Mouse (Mus musculus): Measurements from ENCODE around the gene Arhgap10. TPM values are rescaled to one million over a fixed set of nuclear protein-coding genes. Genes with fewer than 3 reads are reported as not detected.

Arhgap10 gene
- polyA plus RNA-seq, 1 experiment from 2014 or later = 30.7 TPM

DNA sequence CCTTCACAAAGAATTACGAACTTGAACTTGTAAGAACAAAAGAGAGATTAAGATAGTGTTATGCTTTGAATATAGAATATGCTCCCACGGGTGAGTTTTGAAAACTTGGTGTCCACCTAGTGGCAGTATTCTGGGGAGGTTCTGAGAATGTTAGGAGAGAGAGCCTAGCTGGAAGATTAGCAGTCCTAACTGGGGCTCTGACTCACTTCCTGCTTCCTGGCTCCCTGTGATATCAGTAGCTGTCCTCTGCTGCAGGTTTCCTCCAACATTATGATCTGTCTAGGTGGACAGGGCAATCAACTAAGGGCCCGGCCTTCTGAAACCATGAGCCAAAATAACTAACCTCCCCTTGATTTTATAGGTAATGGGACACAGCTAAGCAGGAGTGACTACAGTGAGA, 233.3 kb downstream of the Arhgap10 start:
- H3K36me3 ChIP-seq = peaks cover 10% of the 10 kb centered on the region

DNA sequence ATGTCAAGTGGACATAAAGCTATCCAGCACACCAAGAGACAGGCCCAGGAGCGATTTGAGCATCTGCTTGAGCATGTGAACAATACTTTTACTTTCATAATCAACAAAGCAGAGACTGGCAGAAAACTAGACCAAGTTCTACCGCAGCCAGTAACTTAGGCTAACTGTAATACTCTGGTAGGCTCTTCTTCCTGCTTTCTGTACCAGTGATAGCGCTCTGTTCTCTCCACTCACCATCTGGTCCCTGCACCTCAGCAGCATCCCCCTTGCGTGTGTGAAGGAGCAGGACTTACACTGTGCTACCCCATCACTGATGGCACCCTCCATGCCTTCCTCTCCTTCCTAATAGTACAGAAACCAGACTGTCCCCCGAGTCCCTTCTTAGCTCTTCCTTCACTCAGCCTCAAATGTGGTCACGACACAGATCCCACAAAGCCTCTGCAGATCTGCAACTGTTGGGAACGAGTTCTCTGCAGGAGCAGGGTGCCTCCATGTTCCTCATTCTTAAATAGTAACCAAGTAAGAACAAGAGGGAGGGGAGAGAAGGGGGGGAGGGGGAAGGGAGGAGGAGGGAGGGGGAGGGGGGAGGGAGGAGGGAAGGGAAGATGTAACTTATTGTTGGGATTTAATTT, 235.0 kb downstream of the Arhgap10 start:
- 94% methylated on average over 7 of the region's 7 CpGs for WGBS
- Histone ChIP-seq H3K36me3 (peaks cover 7% of the 10 kb centered on the region), H3K9ac (no peak overlapping the region), H3K9me3 (no peaks in the 10 kb centered on the region), H3K4me3 (no peak overlapping the region), H3K4me1 (peaks cover 12% of the 10 kb centered on the region), H3K27me3 (no peaks in the 10 kb centered on the region), H3K27ac (no peak overlapping the region), H3K4me2 (replicated peaks) (no peak overlapping the region)
- ATAC-seq (ENCODE audit: low FRiP score, low read depth) = no peak

More for the DNA sequence above, 233.3 kb downstream of the Arhgap10 start:
- no peak overlapping the region for H3K4me2 ChIP-seq (replicated peaks)
- no peaks in the 10 kb centered on the region for H3K9me3 ChIP-seq
- no peak overlapping the region for H3K4me3 ChIP-seq
- H3K27me3 ChIP-seq = no peaks in the 10 kb centered on the region
- WGBS = 90% methylated on average over 3 of the region's 3 CpGs
- peaks cover 19% of the 10 kb centered on the region for H3K4me1 ChIP-seq
- no peak overlapping the region for H3K27ac ChIP-seq
- no peak overlapping the region for H3K9ac ChIP-seq
- ATAC-seq (ENCODE audit: low FRiP score, low read depth) = no peak

DNA sequence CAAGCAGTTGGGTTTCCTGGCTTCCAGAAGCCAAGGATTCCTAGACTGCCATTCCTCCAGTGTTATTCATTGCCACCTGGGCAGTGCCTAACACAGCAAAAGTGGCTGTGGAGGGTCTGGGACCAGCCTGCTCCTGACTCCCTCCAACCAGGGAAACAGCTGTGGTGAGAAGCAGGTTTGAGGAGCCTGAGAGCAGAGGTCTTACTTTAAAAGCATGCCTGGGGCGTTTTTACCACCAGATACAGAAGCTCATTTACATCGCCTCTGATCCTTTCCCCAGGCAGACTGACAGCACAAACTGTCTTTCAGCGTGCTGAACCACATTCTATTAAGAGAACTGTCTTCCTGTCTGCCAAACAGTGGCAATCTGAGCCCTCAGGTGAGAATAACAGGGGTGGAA, 237.8 kb downstream of the Arhgap10 start:
- no peak for ATAC-seq (ENCODE audit: low FRiP score, low read depth)
- Histone ChIP-seq H3K4me1 (peaks cover 18% of the 10 kb centered on the region), H3K36me3 (peaks cover 14% of the 10 kb centered on the region), H3K4me3 (no peak overlapping the region), H3K27me3 (no peaks in the 10 kb centered on the region), H3K9me3 (no peaks in the 10 kb centered on the region), H3K9ac (no peak overlapping the region), H3K27ac (no peak overlapping the region; the same call in 1 of the 2 replicates), H3K4me2 (replicated peaks) (no peak overlapping the region)
- 36% methylated on average over 3 of the region's 3 CpGs for WGBS

DNA sequence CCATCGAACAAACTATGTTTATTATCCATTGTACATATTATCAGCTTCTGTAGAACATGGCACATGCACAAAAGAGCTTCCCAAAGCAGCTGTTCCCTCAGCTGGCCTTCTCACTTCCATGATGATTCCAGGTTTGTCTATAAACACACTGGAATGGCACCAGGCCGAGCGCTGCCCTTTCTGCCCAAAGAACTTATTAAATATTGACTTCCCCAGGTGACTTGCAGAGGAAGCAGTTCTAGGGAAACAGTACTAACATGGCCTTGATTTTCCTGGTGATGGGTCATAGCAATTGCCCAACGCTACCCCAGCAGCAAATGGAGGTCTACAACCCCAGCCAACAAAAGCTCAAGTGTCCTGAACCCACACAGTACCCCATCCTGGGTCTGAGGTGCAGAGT, 239.5 kb downstream of the Arhgap10 start:
- Histone ChIP-seq H3K4me2 (replicated peaks) (no peak overlapping the region), H3K9ac (no peak overlapping the region), H3K4me1 (peaks cover 18% of the 10 kb centered on the region), H3K36me3 (peaks cover 13% of the 10 kb centered on the region), H3K4me3 (no peak overlapping the region), H3K9me3 (no peaks in the 10 kb centered on the region), H3K27ac (no peak overlapping the region), H3K27me3 (no peaks in the 10 kb centered on the region)
- ATAC-seq (ENCODE audit: low FRiP score, low read depth) = no peak
- WGBS = 91% methylated on average over 4 of the region's 4 CpGs

DNA sequence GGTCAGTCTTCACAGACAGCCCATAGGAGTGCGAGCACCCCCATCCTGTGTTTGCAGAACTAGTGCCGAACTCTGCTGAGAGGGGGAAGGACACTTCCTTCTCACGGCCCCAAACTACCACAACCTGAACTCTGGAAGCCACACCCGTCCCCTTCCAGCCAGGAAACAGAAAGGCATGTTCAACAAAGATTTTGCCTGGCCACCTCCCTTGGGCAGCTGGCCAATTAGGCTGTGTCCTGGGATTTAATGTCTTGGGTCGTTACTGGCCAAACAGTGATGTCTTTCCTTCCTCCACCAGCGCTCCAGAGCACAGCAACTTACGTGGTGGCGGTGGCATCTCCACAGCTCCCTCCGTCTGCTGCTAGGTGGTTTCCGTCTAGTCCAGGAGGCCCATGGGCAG, 240.9 kb downstream of the Arhgap10 start:
- Histone ChIP-seq H3K9ac (no peak overlapping the region), H3K4me2 (replicated peaks) (no peak overlapping the region), H3K9me3 (no peaks in the 10 kb centered on the region), H3K27ac (no peak overlapping the region), H3K4me3 (no peak overlapping the region), H3K4me1 (peaks cover 24% of the 10 kb centered on the region), H3K27me3 (no peaks in the 10 kb centered on the region), H3K36me3 (peaks cover 13% of the 10 kb centered on the region)
- WGBS = 69% methylated on average over 10 of the region's 10 CpGs
- no peak for ATAC-seq (ENCODE audit: low FRiP score, low read depth)

DNA sequence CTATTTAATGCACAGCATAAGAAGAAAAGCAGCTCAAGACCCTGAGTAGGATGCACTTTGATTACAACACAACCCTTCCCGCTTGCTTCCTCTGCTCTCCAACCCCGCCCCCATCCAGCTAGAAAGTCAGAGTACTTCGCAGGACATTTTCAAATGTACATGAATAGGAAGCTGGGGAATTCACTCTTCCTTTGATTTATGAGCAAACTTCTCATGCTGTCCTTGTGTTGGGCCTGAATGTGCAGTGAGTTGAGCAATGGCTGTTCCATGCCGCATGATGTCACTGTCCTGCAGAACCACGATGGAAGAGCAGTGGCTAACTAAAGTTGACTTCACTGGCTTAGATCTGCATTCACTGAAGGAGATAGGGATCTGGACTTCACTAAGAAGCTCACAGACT, 242.2 kb downstream of the Arhgap10 start:
- ATAC-seq (ENCODE audit: low FRiP score, low read depth) = no peak
- Histone ChIP-seq H3K9ac (no peak overlapping the region), H3K27me3 (no peaks in the 10 kb centered on the region), H3K4me1 (peaks cover 23% of the 10 kb centered on the region), H3K4me2 (replicated peaks) (no peak overlapping the region), H3K36me3 (peaks cover 21% of the 10 kb centered on the region), H3K9me3 (no peaks in the 10 kb centered on the region; the same call in 1 of the 2 replicates), H3K4me3 (no peak overlapping the region), H3K27ac (no peak overlapping the region)
- 88% methylated on average over 5 of the region's 5 CpGs for WGBS

DNA sequence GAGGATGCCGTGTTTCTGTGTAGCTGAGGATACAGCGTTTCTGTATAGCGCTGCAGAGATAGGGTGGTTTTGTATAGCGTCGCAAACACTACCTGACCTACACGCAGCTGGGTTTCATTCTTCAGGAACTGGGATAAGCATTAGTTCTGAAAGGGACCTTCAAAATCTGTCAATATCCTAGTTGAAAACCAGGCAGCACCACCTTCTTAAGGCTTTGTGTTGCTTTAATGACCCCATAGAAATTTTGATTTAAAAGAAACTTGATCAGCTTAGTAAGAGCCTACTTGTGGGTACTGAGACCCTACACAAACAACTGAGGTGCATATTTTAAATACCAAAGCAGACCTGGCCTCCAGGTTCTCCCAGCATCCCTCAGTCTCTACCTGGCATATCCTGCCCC, 245.6 kb downstream of the Arhgap10 start:
- peaks cover 27% of the 10 kb centered on the region for H3K36me3 ChIP-seq
- no peak overlapping the region for H3K4me3 ChIP-seq
- no peak for ATAC-seq (ENCODE audit: low FRiP score, low read depth)
- H3K9ac ChIP-seq = no peak overlapping the region
- H3K27ac ChIP-seq = no peak overlapping the region
- peaks cover 7% of the 10 kb centered on the region for H3K9me3 ChIP-seq
- no peaks in the 10 kb centered on the region for H3K27me3 ChIP-seq
- H3K4me2 ChIP-seq (replicated peaks) = no peak overlapping the region
- H3K4me1 ChIP-seq = peaks cover 20% of the 10 kb centered on the region
- 82% methylated on average over 6 of the region's 6 CpGs for WGBS

DNA sequence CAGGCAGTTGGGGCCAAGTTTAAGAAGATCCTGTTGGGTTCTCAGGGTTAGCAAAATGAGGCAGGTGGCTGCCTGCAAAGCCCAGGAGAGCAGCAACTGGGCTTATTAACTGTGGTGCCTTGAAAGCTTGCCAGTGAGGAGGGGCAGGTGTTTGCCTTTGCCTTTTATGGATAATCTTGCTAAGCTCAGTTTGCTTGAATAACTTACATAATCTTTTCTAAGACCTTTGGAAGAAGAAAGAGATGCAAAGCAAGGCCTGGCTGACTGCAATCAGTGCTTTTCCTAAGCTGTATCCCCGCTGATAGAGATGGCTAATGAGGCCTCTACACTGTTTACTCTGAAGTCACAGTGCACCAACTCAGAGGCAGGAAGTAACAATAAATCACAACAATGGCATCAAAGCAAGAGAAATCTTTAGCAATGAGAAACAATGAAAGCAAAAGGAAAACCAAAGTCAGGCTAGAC, 249.8 kb downstream of the Arhgap10 start:
- peaks cover 17% of the 10 kb centered on the region for H3K36me3 ChIP-seq
- WGBS = 30% methylated on average over 1 of the region's 1 CpGs
- no peak overlapping the region for H3K9ac ChIP-seq
- H3K4me3 ChIP-seq = no peak overlapping the region
- H3K9me3 ChIP-seq = peaks cover 7% of the 10 kb centered on the region
- peak; percentile 15; the same call in 1 of the 2 replicates for ATAC-seq (ENCODE audit: low FRiP score, low read depth)
- no peak overlapping the region for H3K27ac ChIP-seq
- H3K4me1 ChIP-seq = peaks cover 20% of the 10 kb centered on the region
- no peak overlapping the region for H3K4me2 ChIP-seq (replicated peaks)
- H3K27me3 ChIP-seq = no peaks in the 10 kb centered on the region

DNA sequence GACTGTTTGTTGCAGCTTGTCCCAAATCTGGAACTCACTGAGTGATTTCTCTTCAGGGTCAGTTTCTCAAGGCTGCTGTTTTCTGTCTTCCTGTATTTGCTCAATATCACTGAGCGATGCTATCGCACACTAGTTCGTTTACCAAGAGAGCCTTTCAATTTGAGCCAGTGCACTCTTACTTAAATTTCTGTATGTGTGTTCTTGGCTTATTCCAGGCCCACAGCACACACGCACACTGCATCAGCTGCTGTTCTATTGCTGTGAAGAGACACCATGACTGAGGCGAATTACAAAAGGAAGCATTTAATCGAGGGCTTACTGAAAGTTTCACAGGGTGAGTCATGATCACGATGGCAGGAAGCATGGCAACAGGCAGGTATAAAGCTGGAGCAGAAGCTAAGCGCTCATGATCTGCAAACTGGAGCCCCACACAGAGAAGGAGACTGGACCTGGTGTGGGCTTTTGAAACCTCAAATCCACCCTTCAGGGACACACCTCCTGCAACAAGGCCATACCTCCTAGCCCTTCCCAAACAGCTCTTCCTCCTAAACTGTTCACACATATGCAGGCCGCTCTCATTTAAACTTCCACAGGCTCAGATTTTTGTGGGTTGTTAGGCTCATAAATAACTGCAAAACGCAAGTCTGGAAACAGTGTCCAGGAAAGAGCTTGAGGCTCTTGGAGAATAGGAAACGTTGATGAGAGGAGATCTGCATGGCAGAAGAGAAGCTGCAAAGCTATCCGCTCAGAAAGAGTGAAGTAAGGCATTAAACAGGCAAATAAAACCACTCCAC, 255.3 kb downstream of the Arhgap10 start:
- no peaks in the 10 kb centered on the region for H3K27me3 ChIP-seq
- no peak overlapping the region for H3K9ac ChIP-seq
- ATAC-seq (ENCODE audit: low FRiP score, low read depth) = no peak; the same call in 1 of the 2 replicates
- no peaks in the 10 kb centered on the region for H3K9me3 ChIP-seq
- no peak overlapping the region for H3K4me3 ChIP-seq
- WGBS = 64% methylated on average over 12 of the region's 12 CpGs
- no peak overlapping the region for H3K4me2 ChIP-seq (replicated peaks)
- H3K27ac ChIP-seq = no peak overlapping the region
- peaks cover 15% of the 10 kb centered on the region for H3K4me1 ChIP-seq
- H3K36me3 ChIP-seq = peaks cover 21% of the 10 kb centered on the region

DNA sequence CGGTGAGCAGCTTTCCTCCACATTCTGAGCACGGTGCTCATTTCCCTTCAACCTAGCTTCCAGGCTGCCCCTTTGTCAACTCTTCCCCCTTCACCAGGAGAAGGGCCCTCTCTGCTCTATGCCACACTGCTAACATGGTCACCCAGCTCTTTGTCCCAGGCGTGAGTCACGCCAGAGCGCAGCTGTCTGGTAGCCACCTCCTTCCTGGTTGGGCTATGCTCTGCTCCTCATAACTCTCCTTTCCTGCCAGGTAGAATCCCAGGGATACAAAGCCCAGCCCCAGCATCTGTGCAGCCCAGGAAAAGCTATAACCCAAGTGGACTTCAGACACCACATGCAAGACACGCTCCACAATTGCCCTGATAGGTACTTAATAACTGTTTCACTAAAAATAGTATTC, 256.5 kb downstream of the Arhgap10 start:
- no peak for ATAC-seq (ENCODE audit: low FRiP score, low read depth)
- Histone ChIP-seq H3K4me1 (peaks cover 14% of the 10 kb centered on the region), H3K9me3 (no peaks in the 10 kb centered on the region), H3K36me3 (peaks cover 33% of the 10 kb centered on the region), H3K27me3 (no peaks in the 10 kb centered on the region), H3K9ac (no peak overlapping the region), H3K4me2 (replicated peaks) (no peak overlapping the region), H3K27ac (no peak overlapping the region), H3K4me3 (no peak overlapping the region)
- 93% methylated on average over 6 of the region's 6 CpGs for WGBS

DNA sequence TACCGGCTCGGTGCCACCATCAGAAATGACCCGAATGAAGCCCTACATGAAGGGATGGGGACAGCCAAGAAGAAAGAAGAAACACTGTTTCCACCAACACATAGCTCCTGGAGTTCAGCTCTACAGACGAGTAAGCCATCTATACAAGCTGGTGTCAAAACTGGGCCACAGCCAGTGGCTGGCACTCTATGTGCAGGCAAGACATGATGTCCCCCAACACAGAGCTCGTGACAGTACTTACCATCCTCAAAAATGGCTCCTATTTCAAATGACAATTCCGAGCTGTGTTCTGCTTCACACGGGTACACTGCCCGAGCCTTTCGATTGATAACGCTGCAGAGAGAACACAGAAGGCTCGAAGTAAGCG, 260.7 kb downstream of the Arhgap10 start:
- peaks cover 47% of the 10 kb centered on the region for H3K36me3 ChIP-seq
- no peak overlapping the region for H3K9ac ChIP-seq
- ATAC-seq (ENCODE audit: low FRiP score, low read depth) = no peak
- H3K27me3 ChIP-seq = no peaks in the 10 kb centered on the region
- H3K4me2 ChIP-seq (replicated peaks) = no peak overlapping the region
- 93% methylated on average over 12 of the region's 12 CpGs for WGBS
- H3K27ac ChIP-seq = no peak overlapping the region
- no peaks in the 10 kb centered on the region for H3K9me3 ChIP-seq
- H3K4me3 ChIP-seq = no peak overlapping the region
- no peaks in the 10 kb centered on the region; the same call in 1 of the 2 replicates for H3K4me1 ChIP-seq

DNA sequence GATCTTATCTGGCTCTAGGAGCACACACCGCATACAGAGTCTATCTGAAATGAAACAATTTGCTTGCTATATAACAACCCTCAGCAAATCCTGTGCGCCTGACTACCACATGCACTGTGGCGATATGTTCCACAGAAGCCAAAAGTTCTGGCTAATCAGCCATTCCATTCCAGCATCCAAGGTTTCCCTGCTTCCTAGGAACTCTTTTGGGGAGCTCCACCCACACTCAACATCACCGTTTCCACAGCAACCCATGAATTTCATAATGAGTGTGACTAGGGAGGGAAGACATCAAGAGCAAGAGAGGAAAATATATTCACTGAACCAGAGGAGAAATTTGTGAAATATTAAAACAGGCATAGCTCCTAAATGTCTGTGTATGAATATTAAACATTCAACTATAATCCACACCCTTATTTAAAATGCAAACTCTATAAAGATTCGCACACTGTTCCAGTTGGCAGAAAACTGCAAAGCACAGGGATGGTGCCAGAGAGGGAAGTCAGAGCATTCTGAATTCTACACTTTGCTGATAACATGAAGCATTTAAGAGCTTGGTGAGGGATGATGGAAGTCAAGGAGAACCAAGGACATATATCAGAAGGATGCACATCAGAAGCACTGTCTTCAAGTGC, 261.2 kb downstream of the Arhgap10 start:
- no peaks in the 10 kb centered on the region for H3K27me3 ChIP-seq
- peaks cover 47% of the 10 kb centered on the region for H3K36me3 ChIP-seq
- no peak for ATAC-seq (ENCODE audit: low FRiP score, low read depth)
- H3K4me1 ChIP-seq = no peaks in the 10 kb centered on the region; the same call in 1 of the 2 replicates
- no peak overlapping the region for H3K4me2 ChIP-seq (replicated peaks)
- H3K4me3 ChIP-seq = no peak overlapping the region
- H3K9ac ChIP-seq = no peak overlapping the region
- 94% methylated on average over 5 of the region's 5 CpGs for WGBS
- H3K9me3 ChIP-seq = no peaks in the 10 kb centered on the region
- no peak overlapping the region for H3K27ac ChIP-seq

Measured in limb, embryonic 13.5 days (tissue).